Mouse (Mus musculus) thymus, postnatal 25 days (tissue): ENCODE measurements around the gene Zbtb11.
"Not testable (repeated sequence)": the region's sequence is repeated elsewhere in the genome, so short reads cannot be mapped to it uniquely, and the experiment has no call there.

Experiments
- DNase-seq: peaks from one replicate; pipeline ENCODE4 v3.0.0; 2022

The Zbtb11 gene

DNA sequence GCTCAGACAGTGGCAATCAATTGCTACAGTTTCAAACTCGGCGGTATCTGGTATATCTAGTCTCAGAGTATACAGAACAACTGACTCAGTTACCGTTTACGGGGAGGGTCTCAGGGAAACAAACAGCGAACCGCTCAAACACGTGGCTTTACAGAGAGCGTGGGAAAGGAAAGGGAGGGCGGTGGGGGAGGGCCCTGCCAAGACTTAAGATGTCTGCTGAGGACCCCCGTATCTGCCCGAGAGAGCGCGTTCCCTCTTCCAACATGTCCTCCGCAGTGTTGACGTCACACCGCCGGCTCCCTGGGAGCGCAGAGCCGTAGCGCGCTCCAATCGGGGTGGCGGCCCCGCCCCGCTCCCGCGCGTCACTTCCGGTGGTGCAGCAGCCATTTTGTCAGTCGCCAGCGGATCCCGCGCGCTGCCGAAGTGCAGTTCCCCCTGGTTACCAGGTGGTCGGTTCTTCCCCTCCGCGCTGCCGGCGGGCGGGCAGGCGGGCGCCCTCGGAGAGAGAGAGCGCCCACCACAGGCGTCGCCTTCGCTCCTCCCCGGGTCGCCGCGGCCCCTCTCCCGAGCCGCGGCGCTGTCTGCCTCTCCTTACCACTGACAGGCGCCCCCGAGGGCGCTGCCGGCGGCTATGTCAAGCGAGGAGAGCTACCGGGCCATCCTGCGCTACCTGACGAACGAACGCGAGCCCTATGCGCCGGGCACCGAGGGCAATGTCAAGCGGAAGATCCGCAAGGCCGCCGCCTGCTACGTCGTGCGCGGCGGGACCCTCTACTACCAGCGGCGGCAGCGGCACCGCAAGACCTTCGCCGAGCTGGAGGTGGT lies at the start of gene Zbtb11:
TSS of gene Zbtb11 (plus strand) at position 453 of the 825 bp plus-strand sequence.
- DNase-seq = peak; percentile 100

DNA sequence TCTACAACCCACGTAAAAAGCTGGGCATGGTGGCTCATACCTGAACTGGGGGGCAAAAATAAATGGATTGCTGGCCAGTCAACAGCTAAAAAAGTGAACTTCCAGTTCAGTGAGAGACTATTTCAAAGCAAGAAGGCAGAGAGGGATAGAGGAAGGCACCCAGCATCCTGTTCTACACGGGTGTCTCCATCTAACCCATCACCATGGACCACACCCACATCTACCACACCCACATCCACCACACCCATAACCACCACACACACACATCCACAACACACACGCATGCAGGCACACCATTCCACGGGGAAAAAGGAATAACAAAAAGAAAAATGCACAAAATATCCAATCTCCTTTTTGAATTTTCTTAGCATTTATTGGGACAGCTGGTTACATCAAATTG lies 49.7 kb upstream of the Zbtb11 start:
- DNase-seq = no peak

DNA sequence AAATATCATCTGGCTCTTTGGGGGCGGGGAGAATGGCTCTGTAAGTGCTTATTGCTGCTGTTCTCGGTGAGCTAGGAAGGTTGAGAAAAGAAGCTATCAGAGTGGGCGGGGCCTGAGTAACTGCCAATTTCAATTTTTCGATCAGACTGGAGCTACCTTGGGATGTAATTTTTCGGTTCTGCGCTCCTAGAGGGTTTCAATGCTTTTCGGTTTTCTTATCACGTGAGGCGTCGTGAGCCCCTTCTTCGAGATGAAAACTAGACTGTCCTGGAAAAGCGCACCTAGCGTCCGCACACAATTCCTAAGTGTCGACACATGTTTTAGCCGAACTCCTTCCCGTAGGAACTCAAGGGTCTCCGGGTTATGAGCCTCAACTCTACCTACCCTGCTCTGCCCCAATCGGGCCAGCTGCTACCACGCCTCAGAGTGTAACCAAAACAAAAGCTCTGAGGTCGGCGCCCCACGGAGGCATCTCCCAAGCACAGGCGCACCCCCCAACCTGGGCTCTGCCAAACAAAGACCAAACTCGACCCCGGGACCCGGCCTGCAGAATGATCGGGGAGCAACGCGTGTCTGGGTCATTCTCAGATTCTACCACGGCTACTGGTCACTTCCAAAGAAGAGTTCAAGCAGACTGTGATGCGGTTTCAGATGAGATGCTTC lies 39.9 kb upstream of the Zbtb11 start:
- DNase-seq = peak; percentile 75

DNA sequence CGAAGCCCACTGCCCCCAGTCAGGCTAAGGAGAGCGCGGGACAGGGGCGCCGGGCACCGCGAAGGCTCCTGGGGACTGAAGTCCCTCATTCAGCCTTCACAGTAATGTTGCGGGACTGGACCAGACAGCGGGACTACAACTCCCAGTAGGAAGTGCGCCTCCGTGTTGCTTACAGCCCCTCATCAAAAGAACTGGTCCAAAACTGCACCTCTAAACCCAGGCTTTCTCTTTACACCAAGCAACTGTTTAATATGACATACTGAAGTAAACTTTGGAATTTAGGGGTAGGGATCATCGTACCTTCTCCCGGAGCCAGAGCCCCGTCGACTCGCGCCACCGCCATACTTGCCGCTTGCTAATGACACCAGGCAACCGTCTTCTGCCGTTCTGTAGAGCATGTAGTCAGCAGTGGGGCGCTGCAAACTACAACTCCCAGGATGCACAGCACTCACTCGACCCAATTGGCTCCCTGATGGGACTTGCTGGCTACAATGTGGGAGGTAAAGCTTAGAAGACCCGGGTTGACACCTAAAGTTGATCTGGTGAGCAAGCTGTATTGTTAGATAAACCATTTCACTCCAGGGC lies 39.1 kb upstream of the Zbtb11 start, which contains the start of gene Cep97:
TSS of gene Cep97 (minus strand) at position 403 of the 585 bp plus-strand sequence.
- peak; percentile 93 for DNase-seq

DNA sequence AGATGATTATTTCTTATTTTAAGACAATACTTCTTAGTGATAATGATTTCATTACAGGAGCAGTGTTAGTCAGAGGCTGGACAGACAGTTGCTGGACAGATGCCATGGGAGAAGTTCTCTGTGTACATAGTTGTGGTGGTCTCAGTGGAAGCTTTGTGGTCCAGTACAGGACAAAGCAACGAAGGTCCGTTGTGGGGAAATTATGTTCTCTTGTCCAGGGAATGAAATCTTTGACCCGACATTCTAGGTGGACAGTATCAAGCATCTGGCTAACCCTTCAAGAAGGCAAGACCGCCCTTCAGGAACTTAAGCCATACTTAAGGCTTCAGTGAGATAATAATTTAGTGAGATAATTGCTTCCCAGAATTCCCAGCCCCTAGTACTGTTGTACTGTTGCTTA lies 34.9 kb upstream of the Zbtb11 start:
- DNase-seq = no peak

DNA sequence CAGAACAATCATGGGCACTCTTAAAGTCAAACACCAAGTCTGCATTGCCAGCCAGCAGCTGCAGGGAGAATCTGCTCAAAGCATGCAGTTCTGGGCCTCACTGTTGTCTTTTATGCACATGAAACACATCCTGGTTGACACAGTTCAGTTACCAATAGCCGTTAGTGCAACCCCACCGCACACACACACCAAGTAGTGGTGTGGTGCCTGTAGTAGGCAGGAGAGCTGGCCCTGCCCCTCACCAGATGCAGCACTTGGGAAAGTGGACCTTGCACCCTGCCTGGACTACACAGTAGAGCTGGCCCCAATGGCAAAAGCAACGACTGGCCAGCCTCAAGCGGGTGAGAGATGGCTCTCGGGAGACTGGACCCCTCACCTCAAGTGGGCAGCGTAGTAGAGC lies 34.0 kb upstream of the Zbtb11 start:
- peak; percentile 66 for DNase-seq

DNA sequence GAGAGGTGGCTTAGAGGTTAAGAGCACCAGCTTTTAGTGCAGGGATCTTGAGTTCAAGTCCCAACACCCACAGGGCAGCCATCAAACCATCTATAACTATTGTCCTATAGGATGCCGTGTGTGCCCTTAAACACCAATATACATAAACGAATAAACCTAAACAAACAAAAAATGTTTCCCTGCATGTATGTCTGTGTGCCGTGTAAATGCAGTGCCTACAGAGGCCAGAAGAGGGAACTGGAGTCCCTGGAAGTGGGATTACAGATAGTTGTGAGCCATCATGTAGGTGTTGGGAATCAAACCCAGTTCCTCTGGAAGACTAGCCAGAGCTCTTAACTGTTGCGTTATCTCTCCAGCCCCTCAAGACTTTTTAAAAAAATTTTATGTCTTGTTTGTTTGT lies 32.9 kb upstream of the Zbtb11 start:
- DNase-seq = no peak

DNA sequence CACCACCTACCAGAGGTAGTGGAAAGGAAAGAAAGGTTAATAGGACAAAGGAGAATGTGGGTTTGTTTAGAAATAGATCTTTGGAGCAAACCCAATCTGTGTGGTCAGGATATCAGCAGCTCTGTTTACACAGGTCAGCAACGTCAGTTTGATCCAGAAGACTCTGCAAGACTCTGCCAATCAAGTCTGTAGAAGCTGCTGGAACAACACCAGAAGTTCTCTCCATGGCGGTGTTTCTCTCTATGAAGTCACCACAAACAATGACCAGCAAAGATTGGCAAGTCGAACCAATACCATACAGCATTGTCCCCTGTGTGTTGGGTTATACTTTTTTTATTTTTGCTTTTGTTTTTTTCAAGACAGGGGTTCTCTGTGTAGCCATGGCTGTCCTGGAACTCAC lies 26.4 kb upstream of the Zbtb11 start:
- no peak for DNase-seq

DNA sequence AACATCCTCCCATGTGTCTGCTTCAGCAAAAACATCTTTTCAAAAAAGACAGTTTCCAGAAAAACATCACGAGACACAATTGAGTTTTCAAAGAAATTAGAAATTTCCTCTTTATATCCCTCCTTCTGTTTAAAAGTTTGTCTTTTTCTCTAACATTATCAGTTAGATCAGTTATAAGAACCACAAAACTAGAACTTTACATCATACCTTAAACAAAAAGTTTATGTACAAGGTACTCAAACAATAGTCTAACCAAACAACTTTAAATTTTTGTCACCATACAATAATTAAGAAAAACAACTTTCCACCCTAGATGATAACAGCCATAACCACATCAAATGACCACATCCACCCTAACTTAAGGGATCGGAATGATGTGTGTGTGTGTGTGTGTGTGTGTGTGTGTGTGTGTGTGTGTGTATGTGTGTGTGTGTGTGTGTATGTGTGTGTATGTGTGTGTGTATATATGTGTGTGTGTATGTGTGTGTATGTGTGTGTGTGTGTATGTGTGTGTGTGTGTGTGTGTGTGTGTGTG lies 25.7 kb upstream of the Zbtb11 start:
- not testable (repeated sequence) for DNase-seq

DNA sequence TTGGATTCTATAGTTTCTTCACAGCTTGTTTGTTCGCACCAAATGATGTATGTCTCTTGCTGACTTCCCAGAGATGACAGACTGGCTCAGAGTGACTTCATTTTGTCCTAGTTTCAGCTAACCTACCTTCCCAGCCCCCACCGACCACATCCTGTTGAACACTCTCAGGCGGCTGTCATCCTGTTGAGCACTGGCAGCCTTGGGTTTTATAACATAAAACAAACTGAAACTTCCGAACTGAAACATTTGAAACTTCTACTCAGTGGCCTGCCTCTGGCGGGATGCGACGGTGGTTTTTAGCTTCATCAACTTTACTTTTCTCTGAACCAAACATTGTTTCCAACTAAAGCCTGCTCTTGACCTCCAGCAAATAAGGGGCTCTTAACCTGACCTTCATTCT lies 24.7 kb upstream of the Zbtb11 start:
- DNase-seq = peak; percentile 91

DNA sequence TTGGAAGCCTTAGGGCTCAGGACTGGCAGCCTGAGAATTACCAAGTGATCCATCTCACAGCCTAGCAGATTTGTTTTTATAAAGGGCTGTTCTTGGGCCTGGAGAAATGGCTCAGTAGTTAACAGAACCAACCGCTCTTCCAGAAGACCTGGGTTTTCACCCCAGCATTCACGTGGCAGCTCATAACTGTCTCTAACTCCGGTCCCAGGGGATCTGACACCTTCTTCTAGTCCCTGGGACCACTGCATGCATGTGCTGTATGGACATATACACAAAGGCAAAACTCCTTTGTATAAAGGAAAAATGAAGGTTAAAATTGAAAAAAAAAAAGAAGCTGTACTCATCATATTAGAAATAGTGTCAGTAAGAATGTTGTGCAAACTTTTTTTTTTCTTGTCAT lies 23.2 kb upstream of the Zbtb11 start:
- no peak for DNase-seq

DNA sequence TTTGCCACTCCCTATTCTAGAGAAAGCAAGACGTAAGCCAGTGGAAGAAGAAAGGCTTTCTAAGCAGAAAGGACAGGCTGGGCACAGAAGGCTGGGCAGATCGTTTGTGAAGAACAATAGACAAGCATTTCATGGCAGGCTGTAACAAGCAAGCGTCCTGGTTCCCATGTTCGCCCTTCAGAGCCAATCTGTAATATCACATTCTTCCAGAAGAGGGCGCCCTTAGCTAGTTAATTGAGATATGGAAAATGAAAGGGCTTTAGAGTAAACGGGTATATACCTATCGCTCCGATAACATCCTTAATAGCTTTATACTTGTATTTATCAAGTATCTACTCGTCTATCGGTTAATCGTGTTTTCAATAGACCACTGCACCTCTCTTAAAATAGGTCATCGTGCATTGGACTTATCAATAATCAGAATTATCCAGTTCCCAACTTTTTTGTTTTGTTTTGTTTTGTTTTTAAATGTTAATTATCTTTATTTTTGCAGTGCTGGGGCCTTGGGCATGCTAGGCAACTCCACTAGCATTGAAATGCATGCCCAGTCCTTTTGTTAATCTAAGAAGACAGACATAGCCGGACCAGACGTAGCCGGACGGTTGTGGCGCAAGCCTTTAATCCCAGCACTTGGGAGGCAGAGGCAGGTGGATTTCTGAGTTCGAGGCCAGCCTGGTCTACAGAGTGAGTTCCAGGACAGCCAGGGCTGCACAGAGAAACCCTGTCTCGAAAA lies 22.6 kb upstream of the Zbtb11 start:
- peak; percentile 87 for DNase-seq

DNA sequence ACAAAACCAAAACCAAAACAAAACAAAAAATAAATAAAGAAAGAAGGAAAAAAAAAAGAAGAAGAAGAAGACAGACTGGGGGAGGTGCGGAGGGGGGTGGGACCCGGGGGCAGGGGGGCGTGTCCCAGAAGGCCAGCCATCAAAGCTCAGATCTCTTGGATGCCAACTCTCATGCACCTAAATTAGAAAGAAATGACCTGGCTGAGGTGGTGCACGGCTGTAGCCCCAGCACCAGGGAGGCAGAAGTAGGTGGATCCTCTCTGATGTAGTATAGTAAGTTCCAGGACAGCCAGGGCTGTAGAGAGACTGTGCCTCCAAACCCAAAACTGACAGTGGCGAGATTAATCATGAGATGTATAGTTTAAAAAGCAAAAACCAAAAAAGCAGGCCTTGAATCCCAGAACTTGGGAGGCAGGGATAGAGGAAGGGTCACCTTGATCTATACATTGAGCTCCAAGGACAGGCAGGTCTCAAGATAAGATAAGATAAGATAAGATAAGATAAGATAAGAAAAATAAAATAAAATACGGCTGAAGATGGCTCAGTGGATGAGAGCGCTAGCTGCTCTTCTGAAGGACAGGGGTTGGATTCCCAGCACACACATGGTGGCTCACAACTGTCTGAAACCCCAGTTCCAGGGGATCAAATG lies 21.9 kb upstream of the Zbtb11 start:
- no peak for DNase-seq

DNA sequence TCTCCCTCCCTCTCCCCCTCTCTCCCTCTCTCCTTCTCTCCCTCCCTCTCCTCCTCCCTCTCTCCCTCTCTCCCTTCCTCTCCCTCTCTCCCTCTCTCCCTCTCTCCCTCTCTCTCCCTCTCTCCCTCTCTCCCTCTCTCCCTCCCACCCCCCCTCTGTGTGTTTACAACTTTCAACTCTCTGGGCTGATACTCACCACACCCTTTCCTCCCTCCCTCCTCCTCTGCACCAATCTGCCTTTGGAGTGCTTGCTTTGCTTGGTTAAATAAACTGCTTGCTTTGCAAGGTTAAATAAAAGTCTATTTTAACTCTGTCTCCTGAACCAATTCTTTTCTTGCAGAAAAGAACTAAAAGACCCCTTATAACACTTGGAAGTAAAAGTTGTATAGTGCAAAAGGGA lies 20.9 kb upstream of the Zbtb11 start:
- no peak for DNase-seq

DNA sequence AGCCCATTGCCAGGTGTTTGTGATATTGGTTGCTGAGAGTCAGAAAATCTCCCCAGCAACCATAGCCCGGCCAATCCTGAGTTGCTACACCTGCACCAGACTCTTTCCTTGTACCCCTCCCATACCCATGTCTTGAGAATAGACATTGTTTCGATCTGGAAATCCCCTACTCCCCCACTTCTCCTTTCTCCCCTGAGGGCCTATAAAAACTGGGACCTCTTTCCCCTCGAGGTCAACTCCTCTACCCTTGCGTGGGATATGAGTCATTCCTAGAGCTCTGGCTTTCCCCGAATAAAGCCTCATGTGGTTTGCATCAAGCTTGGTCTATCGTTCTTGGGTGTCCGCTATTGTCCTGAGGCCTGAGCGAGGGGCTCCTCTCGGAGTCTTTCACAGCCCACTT lies 19.5 kb upstream of the Zbtb11 start:
- DNase-seq = not testable (repeated sequence)

DNA sequence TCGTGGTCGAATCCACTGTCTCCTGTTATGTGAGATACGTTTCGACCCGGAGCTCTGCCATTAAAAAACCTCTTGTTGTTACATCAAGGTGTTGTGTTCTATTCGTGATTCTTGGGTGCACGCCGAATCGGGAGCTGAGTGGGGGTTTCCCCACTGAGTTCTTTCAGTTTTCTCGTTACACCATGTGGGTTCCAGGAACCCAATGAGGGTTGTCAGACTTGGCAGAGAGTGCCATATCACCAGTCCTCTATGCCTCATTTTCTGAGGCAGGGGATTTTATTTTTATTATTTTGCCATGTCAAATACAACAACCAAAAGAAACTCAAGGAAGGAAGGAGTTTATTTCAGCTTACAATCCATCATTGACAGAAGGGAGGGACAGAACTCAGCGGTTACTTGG lies 10.6 kb upstream of the Zbtb11 start:
- DNase-seq = not testable (repeated sequence)

DNA sequence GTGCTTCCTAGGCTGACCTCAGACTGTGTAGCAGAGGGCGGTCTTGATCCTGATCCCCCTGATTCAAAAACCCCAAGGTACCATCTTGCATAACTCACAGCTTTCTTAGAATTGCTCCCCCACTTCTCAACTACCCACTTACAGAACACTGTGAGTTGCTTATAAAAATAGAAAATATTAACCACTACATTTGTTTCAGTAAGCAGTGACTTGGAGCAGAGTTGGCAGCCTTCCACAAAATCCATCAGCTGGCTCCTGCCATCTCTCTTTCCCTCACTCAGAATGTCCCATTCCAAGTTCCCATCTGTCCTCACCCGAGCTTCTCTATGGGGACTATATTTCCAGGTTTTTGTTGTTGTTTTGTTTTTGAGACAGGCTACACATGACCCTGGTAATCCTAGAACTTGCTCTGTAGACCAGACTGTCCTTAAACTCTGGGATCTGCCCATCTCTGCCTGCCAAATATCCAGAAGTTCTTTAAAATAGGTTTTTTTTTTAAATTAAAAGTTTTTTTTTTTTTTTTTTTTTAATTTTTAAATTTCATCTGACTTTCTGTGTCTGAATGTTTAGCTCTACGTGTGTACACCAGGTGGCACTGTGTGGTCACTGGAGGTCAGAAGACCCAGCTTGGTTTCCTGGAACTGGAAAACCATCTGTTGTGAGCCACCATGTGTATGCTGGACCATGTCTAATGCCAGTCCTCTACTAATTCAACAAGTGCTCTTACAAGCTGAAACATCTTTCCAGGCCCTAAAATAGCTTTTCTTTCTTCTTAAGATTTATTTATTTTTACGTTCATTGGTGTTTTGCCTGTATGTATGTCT lies 9.3 kb upstream of the Zbtb11 start:
- DNase-seq = no peak

DNA sequence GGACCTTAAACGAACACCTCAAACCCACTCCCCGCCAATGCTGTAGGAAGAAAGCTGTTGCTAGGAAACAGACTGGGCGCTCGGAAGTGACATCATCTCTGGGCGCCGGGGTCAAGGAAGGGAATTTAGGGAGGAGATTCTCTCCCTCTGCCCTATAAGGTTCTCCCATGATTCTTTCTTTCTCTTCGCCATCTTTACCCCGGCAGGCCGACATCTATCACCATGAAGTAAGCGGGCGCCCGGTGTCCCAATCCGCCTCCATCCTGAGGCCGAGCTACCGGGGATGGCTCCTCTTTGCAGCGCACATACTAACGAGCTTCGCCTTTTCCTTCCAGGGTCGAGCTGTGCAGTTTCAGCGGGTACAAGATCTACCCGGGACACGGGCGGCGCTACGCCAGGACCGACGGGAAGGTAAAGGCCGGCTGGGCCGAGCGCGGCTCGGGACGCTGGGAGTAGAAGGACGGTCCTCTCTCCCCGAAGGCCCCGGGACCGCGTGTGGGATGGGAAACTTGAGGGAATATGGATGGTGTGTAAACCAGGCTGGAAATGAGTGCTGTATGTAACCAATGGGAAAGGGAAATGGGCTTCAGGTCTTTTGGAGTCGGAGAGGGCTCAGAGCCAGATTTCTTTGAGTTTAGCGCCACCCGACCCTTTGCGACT lies 7.3 kb upstream of the Zbtb11 start, which contains the start of gene Rpl24:
TSS of gene Rpl24 (plus strand) at position 64 of the 660 bp plus-strand sequence.
- DNase-seq = peak; percentile 93

DNA sequence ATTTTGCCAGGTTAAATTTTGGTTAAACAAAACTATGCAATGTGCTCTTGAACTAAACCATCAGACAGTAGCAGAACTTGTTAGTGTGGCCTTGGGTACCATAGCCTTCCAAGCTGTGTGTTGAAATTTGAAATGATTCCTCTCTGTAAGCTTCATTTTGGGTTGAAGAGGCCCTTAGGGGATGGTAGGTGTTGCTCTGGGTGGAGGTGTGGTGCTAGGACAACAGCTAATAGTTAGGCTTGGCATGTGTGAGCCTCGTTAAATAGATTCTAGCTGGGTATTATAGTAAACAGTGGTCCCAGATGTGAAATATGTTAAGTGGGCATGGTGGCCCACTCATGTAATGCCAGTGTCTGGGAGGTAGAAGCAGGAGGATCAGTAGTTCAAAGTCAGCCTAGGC lies 6.5 kb upstream of the Zbtb11 start:
- DNase-seq = no peak

DNA sequence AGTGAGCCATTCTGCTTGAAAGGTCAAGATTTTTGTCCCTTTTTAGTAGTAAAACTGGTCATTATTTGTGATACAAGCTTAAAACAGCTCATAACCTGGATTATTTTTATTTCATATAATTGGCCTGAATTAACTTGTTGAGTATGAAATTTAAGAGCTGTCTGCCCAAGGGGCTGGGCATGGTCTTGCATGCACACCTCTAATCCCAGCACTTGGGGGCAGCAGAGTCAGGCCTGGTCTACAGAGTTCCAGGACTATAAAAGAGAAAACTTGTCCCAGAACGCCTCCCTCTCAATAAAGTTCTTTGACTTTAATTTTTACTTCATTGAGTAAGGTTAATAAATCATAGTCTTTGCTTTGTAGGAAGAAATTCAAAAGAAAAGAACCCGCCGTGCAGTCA lies 4.5 kb upstream of the Zbtb11 start:
- peak; percentile 61 for DNase-seq

DNA sequence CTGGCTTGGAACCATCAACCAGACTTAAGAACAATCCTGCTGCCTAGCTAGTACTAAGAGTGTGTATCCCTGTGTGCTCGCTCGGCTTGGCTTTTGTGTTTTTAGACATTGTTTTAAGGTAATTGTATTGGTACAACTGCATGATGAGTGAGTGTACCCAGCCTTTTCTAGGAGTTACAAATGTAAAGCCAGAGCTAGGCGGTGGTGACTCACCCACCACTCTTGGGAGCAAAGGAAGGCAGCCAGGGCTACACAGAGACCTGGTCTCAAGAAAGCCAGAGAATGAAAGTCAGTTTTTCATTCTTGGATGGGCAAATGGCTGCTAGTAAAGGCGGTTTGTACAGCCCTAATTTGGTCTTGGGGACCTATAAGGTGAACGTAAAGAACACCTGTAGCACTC lies 3.3 kb upstream of the Zbtb11 start:
- no peak for DNase-seq
